Mouse (Mus musculus) ovary, postnatal 10 days (tissue): Measurements from ENCODE around the gene Gabrb1.
"Not testable (repeated sequence)": the region's sequence is repeated elsewhere in the genome, so short reads cannot be mapped to it uniquely, and the experiment has no call there.

ENCODE experiments used
- DNase-seq: peaks from one replicate; pipeline ENCODE4 v3.0.0; 2022; ENCODE audit warnings: low spot score

Gene Gabrb1

DNA sequence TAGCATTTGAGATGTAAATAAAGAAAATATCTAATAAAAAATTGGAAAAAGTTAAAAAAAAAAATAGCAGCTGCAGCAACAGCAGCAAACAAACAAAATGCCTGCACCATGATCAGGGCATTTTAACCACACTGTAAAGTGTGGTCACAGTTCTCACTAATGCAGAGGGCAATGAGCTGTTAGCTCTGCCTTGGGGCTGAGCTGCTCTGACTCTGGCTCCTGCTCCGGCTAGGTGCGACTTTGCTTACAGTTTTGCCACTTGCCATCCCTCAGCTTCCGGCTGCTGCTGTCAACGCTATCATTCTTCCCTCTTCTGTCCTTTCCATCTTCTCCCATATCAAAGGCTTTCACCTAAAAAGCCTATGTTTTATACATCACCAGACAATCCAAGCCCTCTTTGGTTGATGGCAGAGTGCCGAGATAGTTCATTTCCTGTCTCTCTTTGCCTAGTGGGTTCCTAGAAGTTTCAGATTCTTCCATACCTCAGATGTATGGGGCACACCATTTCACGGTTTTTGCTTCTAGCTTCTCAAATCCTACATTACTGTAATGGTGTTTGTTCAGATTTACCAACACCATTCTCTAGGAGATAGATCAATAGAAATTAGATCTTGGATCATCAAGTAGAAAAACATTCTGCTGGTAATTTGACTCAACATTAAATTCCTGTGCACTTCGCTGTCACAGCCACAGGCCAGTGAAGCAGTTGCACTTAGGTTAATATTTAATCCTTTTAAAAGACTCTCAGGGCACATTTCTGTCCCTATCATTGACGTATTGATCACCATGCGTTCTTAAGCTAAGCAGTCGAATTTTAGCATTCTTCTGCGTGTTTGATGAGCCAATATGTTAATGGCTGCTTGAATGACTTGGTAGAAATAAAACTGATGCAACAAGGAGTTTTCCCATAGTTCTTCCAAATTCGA is 385.6 kb downstream of the Gabrb1 start:
- DNase-seq = no peak

GRCm38 (mm10) chr5:72046261-72046660 is 388.3 kb downstream of the Gabrb1 start:
- no peak for DNase-seq

- no peak for DNase-seq
Observed at GRCm38 (mm10) chr5:72064079-72064478, 406.2 kb downstream of the Gabrb1 start.

DNA sequence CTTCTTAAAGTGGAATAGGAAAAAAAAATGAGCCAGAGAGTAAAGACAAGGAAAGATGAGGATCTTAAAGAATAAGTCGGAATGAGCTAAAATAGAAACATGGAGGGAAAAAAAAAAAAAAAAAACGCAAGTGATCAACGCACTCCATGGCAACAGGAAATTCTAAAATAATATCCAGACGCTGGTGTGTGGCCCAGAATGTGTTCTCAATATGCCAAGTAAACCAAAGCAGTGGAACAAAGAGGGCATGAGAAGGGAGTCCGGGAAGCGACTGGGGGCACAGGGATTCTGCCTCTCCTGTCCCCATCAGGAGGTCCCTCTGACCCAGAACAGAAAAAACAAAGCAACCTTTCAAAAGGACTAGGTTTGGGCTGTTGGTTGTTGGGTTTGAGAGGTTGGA is 410.9 kb downstream of the Gabrb1 start:
- DNase-seq = no peak

DNA sequence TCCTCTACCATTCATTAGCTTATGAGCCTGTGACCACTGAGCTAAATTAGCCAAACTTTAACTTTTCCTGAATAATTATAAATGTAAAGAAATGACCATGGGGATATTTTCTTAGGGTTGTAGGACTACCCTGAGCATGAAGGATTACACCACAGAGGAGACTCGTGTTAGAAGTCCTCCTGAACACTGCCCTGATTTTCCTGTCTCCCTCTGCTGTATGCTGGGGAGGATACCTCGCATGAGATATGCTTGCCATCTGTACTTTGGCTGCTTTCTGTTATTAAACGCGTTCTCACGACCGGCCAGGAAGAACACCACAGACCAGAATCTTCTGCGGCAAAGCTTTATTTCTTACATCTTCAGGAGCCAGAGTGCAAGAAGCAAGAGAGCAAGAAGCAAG is 411.5 kb downstream of the Gabrb1 start:
- not testable (repeated sequence) for DNase-seq

GRCm38 (mm10) chr5:72076781-72077180 is 418.9 kb downstream of the Gabrb1 start:
- DNase-seq = no peak

GRCm38 (mm10) chr5:72086518-72086917 is 428.6 kb downstream of the Gabrb1 start:
- no peak for DNase-seq

GRCm38 (mm10) chr5:72094582-72094981 is 436.7 kb downstream of the Gabrb1 start:
- DNase-seq = no peak

GRCm38 (mm10) chr5:72095015-72095414 is 437.1 kb downstream of the Gabrb1 start:
- no peak for DNase-seq

DNA sequence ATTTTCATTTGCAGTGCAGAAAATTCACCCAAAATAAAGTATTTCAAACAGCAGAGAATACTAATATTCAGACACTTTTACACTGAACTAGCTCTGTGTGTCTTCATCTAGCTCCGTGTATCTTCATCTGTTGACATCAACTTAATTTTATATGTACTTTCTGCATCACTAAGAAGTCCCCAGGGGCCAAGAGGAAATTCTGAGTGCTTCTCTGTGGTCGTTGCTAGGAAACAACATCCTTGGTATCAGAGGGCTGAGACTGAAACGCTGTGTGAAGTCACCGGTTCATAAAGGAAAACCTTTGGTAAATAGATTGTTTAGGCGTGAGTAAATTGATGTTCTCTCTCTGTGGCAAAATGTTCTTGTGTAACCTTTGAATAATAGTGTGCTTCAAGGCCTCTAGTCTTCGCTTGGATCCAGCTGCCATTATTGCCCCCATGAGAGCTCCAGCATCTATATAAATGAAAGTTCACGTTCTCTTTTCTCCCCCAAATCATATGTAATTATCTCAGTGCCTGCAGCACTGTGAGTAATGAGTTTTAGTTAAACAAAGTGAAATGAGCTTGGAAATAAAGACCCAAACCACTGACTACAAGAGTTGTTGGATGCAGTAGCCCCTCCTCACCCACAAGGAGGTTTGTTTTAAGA is 446.5 kb downstream of the Gabrb1 start:
- no peak for DNase-seq

- DNase-seq = no peak
Observed at GRCm38 (mm10) chr5:72122414-72123037, 464.6 kb downstream of the Gabrb1 start.

- DNase-seq = no peak
Observed at GRCm38 (mm10) chr5:72126681-72127080, 468.8 kb downstream of the Gabrb1 start.

DNA sequence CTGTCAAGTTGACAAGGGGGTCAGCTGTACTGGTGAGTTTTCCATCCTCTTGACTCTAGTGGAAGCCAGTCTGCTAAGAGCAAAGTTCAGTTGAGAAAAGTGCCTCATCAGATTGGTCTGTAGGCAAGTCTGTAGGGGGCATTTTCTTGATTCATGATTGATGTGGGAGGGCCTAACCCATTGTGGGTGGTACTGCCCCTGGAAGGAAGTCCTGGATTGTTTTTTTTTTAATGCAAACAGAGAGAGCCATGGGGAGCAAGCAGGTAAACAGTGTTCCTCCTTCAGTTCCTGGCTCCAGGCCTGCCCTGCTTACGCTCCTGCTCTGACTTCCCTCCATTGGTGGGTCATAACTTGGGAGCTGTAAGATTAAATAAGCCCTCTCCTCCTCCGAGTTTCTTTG is 476.0 kb downstream of the Gabrb1 start:
- DNase-seq = no peak

GRCm38 (mm10) chr5:72138256-72138655 is 480.3 kb downstream of the Gabrb1 start:
- no peak for DNase-seq

DNA sequence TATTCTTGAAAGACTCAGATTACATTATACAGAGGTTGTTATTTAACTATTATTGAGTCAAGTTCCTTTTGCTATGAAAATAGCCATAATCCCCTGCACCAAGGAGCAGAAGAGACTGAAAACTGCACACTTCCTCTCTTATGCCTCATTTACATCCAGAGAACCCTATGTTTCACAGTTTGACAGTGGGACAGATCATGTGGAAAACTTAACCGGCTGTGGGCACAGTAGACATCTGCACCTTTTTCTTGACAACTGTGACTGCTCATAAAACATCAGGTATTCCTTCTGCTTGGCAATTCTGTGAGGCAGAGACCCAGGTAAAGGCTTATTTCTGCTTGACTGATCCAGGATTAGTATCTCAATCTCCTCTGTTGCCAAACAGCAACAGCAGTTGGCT is 481.7 kb downstream of the Gabrb1 start:
- no peak for DNase-seq

DNA sequence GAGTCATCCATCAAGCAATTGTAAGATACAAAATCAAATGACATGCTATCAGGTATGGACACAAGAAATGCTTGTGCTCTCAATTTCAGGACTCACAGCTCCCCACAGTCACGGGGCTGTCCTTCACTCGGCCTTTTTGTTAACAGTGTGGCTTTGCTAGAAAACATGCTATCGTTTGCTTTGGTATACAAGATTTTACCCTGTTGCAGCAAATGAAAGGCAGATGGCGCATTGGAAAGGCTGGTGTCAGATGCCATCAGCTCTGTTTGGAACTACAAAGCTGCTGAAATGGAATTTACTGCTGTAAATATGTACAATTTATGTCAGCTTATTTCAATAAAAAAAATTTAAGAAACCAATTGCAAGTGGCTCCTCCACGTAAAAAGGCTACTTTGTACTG is 490.8 kb downstream of the Gabrb1 start:
- no peak for DNase-seq

GRCm38 (mm10) chr5:72150870-72151269 is 493.0 kb downstream of the Gabrb1 start:
- no peak for DNase-seq

- DNase-seq = not testable (repeated sequence)
Observed at GRCm38 (mm10) chr5:72155686-72156085, 497.8 kb downstream of the Gabrb1 start.

- no peak for DNase-seq
Observed at GRCm38 (mm10) chr5:72156598-72156997, 498.7 kb downstream of the Gabrb1 start.

DNA sequence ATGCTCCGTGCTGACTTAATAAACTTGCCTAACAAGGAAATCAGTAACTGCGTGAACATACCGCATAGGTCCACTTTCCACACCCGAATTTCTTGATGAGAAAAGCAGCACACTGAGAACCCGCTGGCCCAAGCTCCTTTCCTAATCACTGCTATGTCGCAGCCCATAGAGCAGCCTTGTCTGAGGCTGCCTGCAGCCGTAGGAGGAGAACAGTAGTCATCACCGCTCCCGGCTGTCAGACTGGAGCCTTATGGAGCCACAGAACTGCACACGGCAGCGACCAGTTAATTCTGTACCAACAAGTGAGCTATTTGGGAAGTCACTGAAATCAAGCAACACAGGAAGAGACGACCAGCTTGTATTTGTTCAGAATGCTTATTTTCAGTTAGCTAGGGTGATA is 500.8 kb downstream of the Gabrb1 start:
- DNase-seq = no peak

DNA sequence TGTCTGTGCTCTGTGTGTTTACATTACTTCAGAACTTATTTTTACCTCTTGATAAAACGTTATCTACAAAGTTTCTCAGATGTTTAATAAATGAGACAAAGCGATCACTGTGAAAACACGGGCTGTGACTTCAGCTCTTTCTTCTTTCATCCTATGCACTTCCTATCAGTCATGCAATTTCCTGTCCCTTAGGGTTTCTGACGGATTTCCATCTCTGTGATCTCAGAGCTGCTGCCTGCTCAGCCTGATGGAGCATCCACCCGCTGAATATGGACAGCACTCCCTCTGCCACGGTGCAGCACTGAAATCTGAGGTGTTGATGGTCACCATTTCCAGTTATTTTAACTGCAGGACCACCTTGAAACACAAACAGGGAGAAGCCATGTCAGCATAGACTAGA is 501.6 kb downstream of the Gabrb1 start:
- DNase-seq = no peak

DNA sequence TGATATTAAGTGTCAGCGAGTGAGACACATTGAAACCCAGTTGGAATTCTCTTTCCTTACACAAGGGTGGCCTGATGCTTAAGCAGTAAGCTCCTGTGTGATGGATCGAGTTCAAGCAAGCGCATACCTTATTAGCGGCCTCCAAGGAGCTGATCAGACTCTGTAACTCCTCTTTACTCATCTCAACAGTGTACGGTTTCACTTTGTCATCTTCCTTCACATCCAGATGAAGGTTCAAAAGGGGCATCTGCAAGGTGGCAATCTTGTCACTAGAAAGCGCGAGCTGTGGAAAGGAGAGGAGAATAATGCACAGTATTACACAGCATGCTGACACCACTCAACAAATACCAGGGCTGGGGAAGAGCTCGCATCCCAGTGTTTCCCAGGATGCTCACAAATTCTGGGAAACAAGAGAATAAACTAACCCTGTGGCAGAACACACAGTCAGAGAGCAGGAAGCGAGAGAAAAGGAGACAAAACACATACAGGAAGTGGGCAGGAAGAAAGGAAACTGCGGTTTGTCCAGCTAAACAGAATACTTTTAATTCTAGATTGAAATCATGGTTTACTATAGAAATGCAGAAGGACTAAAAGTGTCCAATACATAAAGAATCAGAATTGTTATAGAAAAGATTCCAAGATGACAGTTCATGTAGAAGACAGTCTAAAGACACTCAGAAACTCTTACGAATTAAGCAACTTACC is 503.0 kb downstream of the Gabrb1 start:
- no peak for DNase-seq
